Mouse (Mus musculus) layer of hippocampus, adult 18-20 months (tissue): ENCODE data around the gene Gm379. TPM values are rescaled to one million over a fixed set of nuclear protein-coding genes. Genes with fewer than 3 reads are reported as not detected.

ENCODE experiments used
- DNase-seq, 2 experiments: peaks; one replicate each; pipeline ENCODE4 v3.0.0; 2022; ENCODE audit warnings: low spot score in 2 of 2
- long read RNA-seq: library from polyadenylated mRNA; stranded (forward); transcript quantifications from one replicate; pipeline ENCODE4 v2.0.0, GENCODE M21; 2021
- total RNA-seq, 2 experiments: library from RNA; stranded (reverse); gene quantifications; 2 replicates each; pipeline ENCODE4 v1.2.3; 2021

Gene Gm379
- not detected for total RNA-seq
- long read RNA-seq: 0 reads

GRCm38 (mm10) chrX:108664885-108665284 lies at the start of gene Gm379:
TSS of gene Gm379 (minus strand) at chrX:108664891.
- DNase-seq: no peak

GRCm38 (mm10) chrX:108704312-108704711 lies 39.6 kb upstream of the Gm379 start:
- no peak for DNase-seq

GRCm38 (mm10) chrX:108668868-108669267 lies 4.2 kb upstream of the Gm379 start:
- no peak for DNase-seq

- no peak for DNase-seq
These were observed 42.7 kb downstream of the Gm379 start for GRCm38 (mm10) chrX:108621991-108622390.

- no peak for DNase-seq
These were observed 43.8 kb downstream of the Gm379 start for GRCm38 (mm10) chrX:108620886-108621285.

Other genes with a start within 250 kb of the Gm379 start
- 10 to 100 TPM; 11.1 to 12.9 TPM for gene Brwd3, start 169.5 kb upstream of the Gm379 start, total RNA-seq